Mouse (Mus musculus) Patski (cell line): Measurements from ENCODE around the gene Fam222a. TPM values are rescaled to one million over a fixed set of nuclear protein-coding genes. Genes with fewer than 3 reads are reported as not detected.

Experiments used
- ATAC-seq: fragments of 100-300 bp; one replicate; pipeline ENCODE4 v1.8.0; 2021
- CTCF ChIA-PET: fragments of 350-600 bp; sonication (Branson Sonifier 250); formaldehyde crosslinking; loops from one replicate; lab custom pipeline; 2022; ENCODE audit warnings: inconsistent platforms; lab: Charles Lee
- POLR2A ChIA-PET: fragments of 350-600 bp; sonication (Branson Sonifier 250); formaldehyde crosslinking; loops from one replicate; lab custom pipeline; 2022; ENCODE audit warnings: antibody characterized with exemption, inconsistent platforms; lab: Charles Lee
- DNase-seq: peaks from one replicate; pipeline ENCODE4 v3.0.0-alpha.2; 2011; ENCODE audit warnings: low read depth, low spot score
- H3K27me3 ChIP-seq: fragments of 371-371 bp; one replicate; pipeline ENCODE4 v1.5.1; 2021
- CTCF ChIP-seq: fragments of 100-300 bp; IDR thresholded peaks from one replicate; pipeline ENCODE4 v1.5.1; 2021
- in situ Hi-C: fragments of 300-500 bp; cut with MboI; formaldehyde crosslinking; loops from 3 replicates; pipeline ENCODE4 v1.11.1; 2018; ENCODE audit warnings: low pct_unique_long_range_greater_than_20kb, mixed read lengths
- polyA plus RNA-seq: library from polyadenylated mRNA; unstranded; gene quantifications from one replicate; pipeline ENCODE4 v1.2.3, GENCODE M21; 2021

Fam222a gene
- polyA plus RNA-seq, 1 experiment from 2014 or later, result 2.1 TPM

GRCm38 (mm10) chr5:114570791-114571450 is 3.1 kb downstream of the Fam222a start:
- ChIA-PET POLR2A (no interaction called here), CTCF (interaction anchor here (1.1 to 2.6 kb wide), 2 partner anchors 11 to 15 kb away, joined by 3 to 7 read pairs; no protein-coding TSS in a partner anchor)
- DNase-seq (no peak), ATAC-seq (no peak)
- TF ChIP-seq CTCF, result no peak
- in situ Hi-C loops, result no loop called here
- no peaks in the 10 kb centered on the region for H3K27me3 ChIP-seq

GRCm38 (mm10) chr5:114571451-114572030 is 3.7 kb downstream of the Fam222a start:
- H3K27me3 ChIP-seq, result no peaks in the 10 kb centered on the region
- DNase-seq, result no peak
- in situ Hi-C loops, result no loop called here
- CTCF ChIA-PET, result interaction anchor here (1.1 to 2.6 kb wide), 2 partner anchors 11 to 14 kb away, joined by 3 to 7 read pairs; no protein-coding TSS in a partner anchor
- no peak for ATAC-seq
- POLR2A ChIA-PET, result no interaction called here
- TF ChIP-seq CTCF, result no peak

- CTCF ChIA-PET, result interaction anchor here (2.6 kb wide), 1 partner anchor 9 kb away, joined by 7 read pairs; no protein-coding TSS in a partner anchor
- POLR2A ChIA-PET, result interaction anchor here (0.6 kb wide), 1 partner anchor 156 kb away, joined by 3 read pairs; no protein-coding TSS in a partner anchor
- DNase-seq, result no peak
- no peak for ATAC-seq
- in situ Hi-C loops, result no loop called here
- no peak for TF ChIP-seq CTCF
- no peaks in the 10 kb centered on the region for H3K27me3 ChIP-seq
These were observed 5.2 kb downstream of the Fam222a start for GRCm38 (mm10) chr5:114572997-114573396.

GRCm38 (mm10) chr5:114573920-114574628 is 6.3 kb downstream of the Fam222a start:
- TF ChIP-seq CTCF, result no peak
- in situ Hi-C loops, result no loop called here
- H3K27me3 ChIP-seq, result no peaks in the 10 kb centered on the region
- ATAC-seq (no peak), DNase-seq (no peak)
- ChIA-PET CTCF (no interaction called here), POLR2A (no interaction called here)

- CTCF ChIA-PET, result interaction anchor here (1.1 kb wide), 1 partner anchor 14 kb away, joined by 5 read pairs; no protein-coding TSS in a partner anchor
- DNase-seq (no peak), ATAC-seq (no peak)
- in situ Hi-C loops, result no loop called here
- no peak for TF ChIP-seq CTCF
- H3K27me3 ChIP-seq, result no peaks in the 10 kb centered on the region
- POLR2A ChIA-PET, result no interaction called here
These were observed 7.2 kb downstream of the Fam222a start for GRCm38 (mm10) chr5:114575010-114575409.

GRCm38 (mm10) chr5:114575530-114575929 is 7.7 kb downstream of the Fam222a start:
- TF ChIP-seq CTCF, result no peak
- POLR2A ChIA-PET, result no interaction called here

GRCm38 (mm10) chr5:114575986-114576605 is 8.3 kb downstream of the Fam222a start:
- DNase-seq (no peak), ATAC-seq (no peak)
- ChIA-PET CTCF (no interaction called here), POLR2A (no interaction called here)
- H3K27me3 ChIP-seq, result no peaks in the 10 kb centered on the region
- no peak for TF ChIP-seq CTCF
- in situ Hi-C loops, result no loop called here

More at GRCm38 (mm10) chr5:114575530-114575929, 7.7 kb downstream of the Fam222a start:
- in situ Hi-C loops, result no loop called here
- no peaks in the 10 kb centered on the region for H3K27me3 ChIP-seq
- ATAC-seq (no peak), DNase-seq (no peak)
- CTCF ChIA-PET, result interaction anchor here (1.1 kb wide), 1 partner anchor 13 kb away, joined by 5 read pairs; no protein-coding TSS in a partner anchor

- H3K27me3 ChIP-seq, result no peaks in the 10 kb centered on the region
- CTCF ChIA-PET, result no interaction called here
These were observed 10.5 kb downstream of the Fam222a start for GRCm38 (mm10) chr5:114578361-114578760.

GRCm38 (mm10) chr5:114579714-114580357 is 12.0 kb downstream of the Fam222a start:
- CTCF ChIA-PET, result interaction anchor here (1.1 to 1.9 kb wide), 2 partner anchors 9 to 11 kb away, joined by 4 to 6 read pairs; partner anchors contain the start of gene Fam222a
- H3K27me3 ChIP-seq, result no peaks in the 10 kb centered on the region
- in situ Hi-C loops, result no loop called here
- ATAC-seq (no peak), DNase-seq (no peak)
- POLR2A ChIA-PET, result no interaction called here
- no peak for TF ChIP-seq CTCF

More at GRCm38 (mm10) chr5:114578361-114578760, 10.5 kb downstream of the Fam222a start:
- ATAC-seq (no peak), DNase-seq (no peak)
- in situ Hi-C loops, result no loop called here
- TF ChIP-seq CTCF, result no peak
- POLR2A ChIA-PET, result no interaction called here

GRCm38 (mm10) chr5:114581486-114581885 is 13.7 kb downstream of the Fam222a start:
- ATAC-seq, result no peak
- POLR2A ChIA-PET, result no interaction called here
- CTCF ChIA-PET, result interaction anchor here (1.2 to 2.6 kb wide), 2 partner anchors 9 to 26 kb away, joined by 3 to 7 read pairs; no protein-coding TSS in a partner anchor
- in situ Hi-C loops, result no loop called here
- no peak for DNase-seq
- no peak for TF ChIP-seq CTCF
- no peaks in the 10 kb centered on the region for H3K27me3 ChIP-seq
